Mouse (Mus musculus): ENCODE results near the gene Camk2n2. TPM values are rescaled to one million over a fixed set of nuclear protein-coding genes. Genes with fewer than 3 reads are reported as not detected.

The Camk2n2 gene
- polyA plus RNA-seq, 1 experiment from 2014 or later: 1.9 TPM

DNA sequence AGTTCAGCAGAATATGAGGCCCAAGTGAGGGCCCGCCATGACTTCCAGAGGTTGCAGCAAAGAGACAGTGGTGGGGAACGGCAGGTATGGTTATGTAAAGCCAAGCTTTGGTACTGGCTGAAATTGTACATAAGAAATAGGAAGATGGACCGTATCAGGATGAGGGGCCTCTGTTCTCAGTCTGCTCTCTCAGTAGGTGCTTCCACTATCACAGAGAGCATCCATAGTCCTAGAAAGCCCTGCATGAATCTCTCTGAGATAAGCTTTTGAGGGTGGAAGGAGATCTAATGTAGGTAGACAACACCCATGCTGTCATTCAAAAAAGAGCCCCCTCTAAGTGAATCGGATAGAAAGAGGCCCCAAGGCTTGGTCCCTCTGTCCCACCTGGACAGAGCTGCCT is 25.4 kb downstream of the Camk2n2 start:
- no peaks in the 10 kb centered on the region for H3K9me3 ChIP-seq (ENCODE audit: control insufficient read depth, low read length)
- H3K27me3 ChIP-seq (ENCODE audit: control insufficient read depth, insufficient read depth, low read length): peaks cover 32% of the 10 kb centered on the region
- no peaks in the 10 kb centered on the region for H3K36me3 ChIP-seq (ENCODE audit: control insufficient read depth, insufficient read depth, low read length)
- no peak overlapping the region for H3K27ac ChIP-seq (ENCODE audit: low read depth, low read length)
- H3K4me3 ChIP-seq (ENCODE audit: low read length): no peak overlapping the region
- ATAC-seq (ENCODE audit: low FRiP score, low TSS enrichment): no peak
- no peak overlapping the region for H3K4me2 ChIP-seq (replicated peaks; ENCODE audit: low read depth, low read length)
- no peaks in the 10 kb centered on the region; the same call in 1 of the 2 replicates for H3K4me1 ChIP-seq (ENCODE audit: control insufficient read depth, insufficient read depth, low read length)
- H3K9ac ChIP-seq (ENCODE audit: low read depth, low read length): no peak overlapping the region
- 91% methylated on average over 4 of the region's 4 CpGs for WGBS

- Histone ChIP-seq H3K9me3 (ENCODE audit: control insufficient read depth, low read length) (no peaks in the 10 kb centered on the region), H3K9ac (ENCODE audit: low read depth, low read length) (no peak overlapping the region), H3K4me2 (replicated peaks; ENCODE audit: low read depth, low read length) (no peak overlapping the region), H3K27ac (ENCODE audit: low read depth, low read length) (no peak overlapping the region), H3K27me3 (ENCODE audit: control insufficient read depth, insufficient read depth, low read length) (peaks cover 38% of the 10 kb centered on the region), H3K36me3 (ENCODE audit: control insufficient read depth, insufficient read depth, low read length) (no peaks in the 10 kb centered on the region), H3K4me1 (ENCODE audit: control insufficient read depth, insufficient read depth, low read length) (no peaks in the 10 kb centered on the region; the same call in 1 of the 2 replicates), H3K4me3 (ENCODE audit: low read length) (no peak overlapping the region)
- 86% methylated on average over 7 of the region's 7 CpGs for WGBS
- no peak for ATAC-seq (ENCODE audit: low FRiP score, low TSS enrichment)
Observed at GRCm38 (mm10) chr16:20595060-20595673, 25.9 kb downstream of the Camk2n2 start.

GRCm38 (mm10) chr16:20591076-20591705 is 29.9 kb downstream of the Camk2n2 start:
- no peaks in the 10 kb centered on the region; the same call in 1 of the 2 replicates for H3K4me1 ChIP-seq (ENCODE audit: control insufficient read depth, insufficient read depth, low read length)
- WGBS: 5% methylated on average over 43 of the region's 48 CpGs
- H3K9me3 ChIP-seq (ENCODE audit: control insufficient read depth, low read length): 0 out of 2 replicates have a peak, but pooled peaks cover 2% of the 10 kb centered on the region
- peak; percentile 19; the same call in 1 of the 2 replicates for ATAC-seq (ENCODE audit: low FRiP score, low TSS enrichment)
- no peak overlapping the region for H3K9ac ChIP-seq (ENCODE audit: low read depth, low read length)
- no peak overlapping the region for H3K27ac ChIP-seq (ENCODE audit: low read depth, low read length)
- peak overlapping the region; percentile 84; the same call in 1 of the 2 replicates for H3K4me2 ChIP-seq (replicated peaks; ENCODE audit: low read depth, low read length)
- no peaks in the 10 kb centered on the region for H3K36me3 ChIP-seq (ENCODE audit: control insufficient read depth, insufficient read depth, low read length)
- peaks cover 55% of the 10 kb centered on the region for H3K27me3 ChIP-seq (ENCODE audit: control insufficient read depth, insufficient read depth, low read length)
- peak overlapping the region; percentile 23 for H3K4me3 ChIP-seq (ENCODE audit: low read length)

DNA sequence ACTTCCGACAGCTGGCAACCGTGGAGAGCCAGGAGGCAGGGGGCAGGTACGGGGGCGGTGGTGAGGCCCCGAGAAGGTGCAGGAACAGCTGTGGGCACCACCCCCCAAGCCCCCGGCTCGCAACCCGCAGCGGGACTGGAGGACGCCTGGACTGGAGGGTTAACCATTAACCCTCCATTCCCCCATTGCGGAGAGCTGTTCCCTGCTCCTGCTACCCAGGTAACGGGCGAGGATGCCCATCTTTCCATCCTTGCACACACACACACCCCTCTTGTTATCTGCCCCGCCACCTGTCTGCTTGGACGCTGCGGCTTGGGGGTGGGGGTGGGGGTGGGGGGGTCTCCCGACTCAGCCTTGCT is 30.4 kb downstream of the Camk2n2 start:
- Histone ChIP-seq H3K4me1 (ENCODE audit: control insufficient read depth, insufficient read depth, low read length) (no peaks in the 10 kb centered on the region; the same call in 1 of the 2 replicates), H3K27ac (ENCODE audit: low read depth, low read length) (no peak overlapping the region), H3K4me2 (replicated peaks; ENCODE audit: low read depth, low read length) (peak overlapping the region; percentile 84), H3K9me3 (ENCODE audit: control insufficient read depth, low read length) (0 out of 2 replicates have a peak, but pooled peaks cover 2% of the 10 kb centered on the region), H3K4me3 (ENCODE audit: low read length) (peak overlapping the region; percentile 46), H3K36me3 (ENCODE audit: control insufficient read depth, insufficient read depth, low read length) (no peaks in the 10 kb centered on the region), H3K9ac (ENCODE audit: low read depth, low read length) (no peak overlapping the region), H3K27me3 (ENCODE audit: control insufficient read depth, insufficient read depth, low read length) (peaks cover 55% of the 10 kb centered on the region)
- ATAC-seq (ENCODE audit: low FRiP score, low TSS enrichment): peak; percentile 9
- 4% methylated on average over 16 of the region's 17 CpGs for WGBS

DNA sequence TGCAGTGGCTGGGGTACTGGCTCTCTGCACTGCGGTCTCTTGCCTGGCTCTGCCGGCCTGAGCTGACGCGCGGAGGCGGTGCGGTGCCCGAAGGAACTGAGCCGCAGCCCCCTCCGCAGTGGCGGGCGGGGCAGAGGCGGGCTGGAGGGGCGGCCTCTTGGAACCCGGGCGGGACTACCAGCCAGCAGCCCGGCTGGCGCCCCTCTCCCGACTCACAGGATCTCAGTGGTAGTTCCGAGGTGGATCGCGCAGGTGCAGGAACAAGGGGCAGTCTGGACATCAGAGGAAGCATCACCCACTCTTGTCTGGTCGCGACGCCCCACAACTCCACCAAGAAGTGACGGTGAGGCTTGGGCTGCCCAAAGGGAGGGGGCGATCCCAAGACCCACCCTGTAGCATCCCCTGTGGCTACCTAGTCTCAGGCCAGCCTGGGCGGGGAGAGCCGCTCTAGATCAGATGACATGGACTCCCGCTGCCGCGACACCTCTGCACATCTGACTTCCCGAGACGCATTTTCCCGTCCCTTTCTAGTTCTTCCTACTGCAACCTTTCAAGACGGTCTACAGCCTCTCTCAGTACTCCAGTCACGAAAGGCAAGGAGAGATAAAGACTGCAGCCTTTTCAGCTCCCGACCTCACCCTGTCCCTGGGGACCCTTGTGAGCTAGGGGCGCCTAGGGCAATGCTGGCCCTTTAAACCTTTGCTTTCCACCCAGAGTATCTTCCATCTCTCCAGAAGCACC is 31.0 kb downstream of the Camk2n2 start:
- H3K27me3 ChIP-seq (ENCODE audit: control insufficient read depth, insufficient read depth, low read length): peaks cover 55% of the 10 kb centered on the region

DNA sequence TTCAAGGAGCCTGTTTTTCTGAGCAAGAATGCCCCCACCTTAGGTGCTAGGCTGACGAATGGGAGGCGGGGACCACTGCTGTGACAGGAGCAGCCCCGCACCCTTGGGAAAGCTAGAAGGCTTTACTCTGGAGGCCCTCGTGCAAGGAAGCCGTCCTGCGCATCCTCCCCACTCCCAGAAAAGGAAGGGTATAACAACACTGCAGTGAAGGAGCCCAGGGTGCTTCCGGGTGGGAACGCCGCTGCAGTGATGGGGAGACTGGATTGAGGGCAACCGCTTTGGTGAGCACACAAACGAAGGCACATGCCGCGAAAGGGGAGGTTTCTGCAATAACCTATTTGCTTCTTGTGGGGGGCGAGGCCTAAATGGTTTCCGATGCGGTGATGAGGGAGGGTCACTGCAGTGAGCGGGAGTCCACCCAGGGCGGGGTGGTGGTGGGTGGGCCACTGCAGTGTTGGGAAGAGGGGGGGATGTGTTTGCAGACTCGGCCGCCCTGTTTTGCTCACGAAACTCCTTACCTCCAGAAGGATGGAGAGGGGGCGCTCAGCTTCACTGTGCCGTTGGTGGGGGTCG is 31.6 kb downstream of the Camk2n2 start, which contains the start of gene Vwa5b2:
Gene Vwa5b2 (plus strand): TSS at position 106 of the 573 bp plus-strand sequence.
- Histone ChIP-seq H3K27me3 (ENCODE audit: control insufficient read depth, insufficient read depth, low read length) (peaks cover 55% of the 10 kb centered on the region), H3K4me3 (ENCODE audit: low read length) (peak within 1 kb of the TSS; percentile 46), H3K9me3 (ENCODE audit: control insufficient read depth, low read length) (0 out of 2 replicates have a peak, but pooled peaks cover 2% of the 10 kb centered on the region), H3K4me2 (replicated peaks; ENCODE audit: low read depth, low read length) (peak within 1 kb of the TSS; percentile 84), H3K4me1 (ENCODE audit: control insufficient read depth, insufficient read depth, low read length) (no peaks in the 10 kb centered on the region; the same call in 1 of the 2 replicates), H3K27ac (ENCODE audit: low read depth, low read length) (no peak within 1 kb of the TSS), H3K36me3 (ENCODE audit: control insufficient read depth, insufficient read depth, low read length) (no peaks in the 10 kb centered on the region), H3K9ac (ENCODE audit: low read depth, low read length) (peak within 1 kb of the TSS; percentile 49; the same call in 1 of the 2 replicates)
- ATAC-seq (ENCODE audit: low FRiP score, low TSS enrichment): peak; percentile 50
- under 1% methylated on average over 24 of the region's 24 CpGs for WGBS

More for the DNA sequence above, 31.0 kb downstream of the Camk2n2 start:
- WGBS: 2% methylated on average over 36 of the region's 39 CpGs
- Histone ChIP-seq H3K9me3 (ENCODE audit: control insufficient read depth, low read length) (0 out of 2 replicates have a peak, but pooled peaks cover 2% of the 10 kb centered on the region), H3K4me3 (ENCODE audit: low read length) (peak overlapping the region; percentile 46), H3K4me1 (ENCODE audit: control insufficient read depth, insufficient read depth, low read length) (no peaks in the 10 kb centered on the region; the same call in 1 of the 2 replicates), H3K9ac (ENCODE audit: low read depth, low read length) (peak overlapping the region; percentile 49; the same call in 1 of the 2 replicates), H3K36me3 (ENCODE audit: control insufficient read depth, insufficient read depth, low read length) (no peaks in the 10 kb centered on the region), H3K27ac (ENCODE audit: low read depth, low read length) (no peak overlapping the region), H3K4me2 (replicated peaks; ENCODE audit: low read depth, low read length) (peak overlapping the region; percentile 84)
- ATAC-seq (ENCODE audit: low FRiP score, low TSS enrichment): peak; percentile 86

MicroRNAs within 50 kb of the gene (microRNA counts, 519-probe panel; counts per million panel counts)
- microRNA mmu-miR-1224: 6,579 counts per million, percentile 71 among the panel's probes with 10 or more counts

Small RNA genes lying within 50 kb of the gene (microRNA-seq; reads per million reads assigned to microRNA genes)
- gene Mir1224: 1.7 reads per million

Other genes with a start within 250 kb of the Camk2n2 start
- 37.3 and 64.0 TPM in 2 replicates for gene Abcc5, start 194.9 kb downstream of the Camk2n2 start, polyA plus RNA-seq (2014; fragmentation: Nextera tagmentation; extraction: Ambion mirVana)
- 68.6 and 115 TPM in 2 replicates for gene Eif2b5, start 122.5 kb downstream of the Camk2n2 start, polyA plus RNA-seq (2014; fragmentation: Nextera tagmentation; extraction: Ambion mirVana)
- 29.1 and 30.5 TPM in 2 replicates for gene Dvl3, start 104.3 kb downstream of the Camk2n2 start, polyA plus RNA-seq (2014; fragmentation: Nextera tagmentation; extraction: Ambion mirVana)
- gene Ap2m1, start 85.8 kb downstream of the Camk2n2 start, polyA plus RNA-seq (2014; fragmentation: Nextera tagmentation; extraction: Ambion mirVana): 607 TPM in 2 replicates
- 42.6 and 44.5 TPM in 2 replicates for gene Abcf3, start 72.7 kb downstream of the Camk2n2 start, polyA plus RNA-seq (2014; fragmentation: Nextera tagmentation; extraction: Ambion mirVana)
- 0.79 and 1.3 TPM in 2 replicates for gene Vwa5b2, start 31.8 kb downstream of the Camk2n2 start, polyA plus RNA-seq (2014; fragmentation: Nextera tagmentation; extraction: Ambion mirVana)
- 42.2 and 42.4 TPM in 2 replicates for gene Eef1akmt4, start 9.7 kb downstream of the Camk2n2 start, polyA plus RNA-seq (2014; fragmentation: Nextera tagmentation; extraction: Ambion mirVana)
- gene Gm49333, start 9.7 kb downstream of the Camk2n2 start, polyA plus RNA-seq (2014; fragmentation: Nextera tagmentation; extraction: Ambion mirVana): not detected in 2 replicates
- 44.3 and 55.7 TPM in 2 replicates for gene Alg3, start 9.6 kb downstream of the Camk2n2 start, polyA plus RNA-seq (2014; fragmentation: Nextera tagmentation; extraction: Ambion mirVana)
- gene Ece2, start 8.5 kb upstream of the Camk2n2 start, polyA plus RNA-seq (2014; fragmentation: Nextera tagmentation; extraction: Ambion mirVana): 2.6 and 3.1 TPM in 2 replicates
- gene Psmd2, start 30.4 kb upstream of the Camk2n2 start, polyA plus RNA-seq (2014; fragmentation: Nextera tagmentation; extraction: Ambion mirVana): 208 and 355 TPM in 2 replicates
- gene Eif4g1, start 47.0 kb upstream of the Camk2n2 start, polyA plus RNA-seq (2014; fragmentation: Nextera tagmentation; extraction: Ambion mirVana): 131 and 213 TPM in 2 replicates
- 3.8 and 5.5 TPM in 2 replicates for gene Fam131a, start 72.0 kb upstream of the Camk2n2 start, polyA plus RNA-seq (2014; fragmentation: Nextera tagmentation; extraction: Ambion mirVana)
- 147 and 172 TPM in 2 replicates for gene Polr2h, start 96.4 kb upstream of the Camk2n2 start, polyA plus RNA-seq (2014; fragmentation: Nextera tagmentation; extraction: Ambion mirVana)
- gene Clcn2, start 96.5 kb upstream of the Camk2n2 start, polyA plus RNA-seq (2014; fragmentation: Nextera tagmentation; extraction: Ambion mirVana): 15.5 and 17.3 TPM in 2 replicates
- 3.9 and 4.6 TPM in 2 replicates for gene Chrd, start 111.8 kb upstream of the Camk2n2 start, polyA plus RNA-seq (2014; fragmentation: Nextera tagmentation; extraction: Ambion mirVana)
- 0.89 and 1.2 TPM in 2 replicates for gene Thpo, start 113.2 kb upstream of the Camk2n2 start, polyA plus RNA-seq (2014; fragmentation: Nextera tagmentation; extraction: Ambion mirVana)